Mouse (Mus musculus): ENCODE measurements around the gene Igdcc4.
A peak's percentile ranks its signal among the peaks of the same experiment; 100 is the strongest.
"Not testable (repeated sequence)": the region's sequence is repeated elsewhere in the genome, so short reads cannot be mapped to it uniquely, and the experiment has no call there.

Gene Igdcc4

GRCm38 (mm10) chr9:65100991-65101685, at the start of gene Igdcc4:
Gene Igdcc4 (plus strand): TSS chr9:65101486.
- DNase-seq, result no peak

DNA sequence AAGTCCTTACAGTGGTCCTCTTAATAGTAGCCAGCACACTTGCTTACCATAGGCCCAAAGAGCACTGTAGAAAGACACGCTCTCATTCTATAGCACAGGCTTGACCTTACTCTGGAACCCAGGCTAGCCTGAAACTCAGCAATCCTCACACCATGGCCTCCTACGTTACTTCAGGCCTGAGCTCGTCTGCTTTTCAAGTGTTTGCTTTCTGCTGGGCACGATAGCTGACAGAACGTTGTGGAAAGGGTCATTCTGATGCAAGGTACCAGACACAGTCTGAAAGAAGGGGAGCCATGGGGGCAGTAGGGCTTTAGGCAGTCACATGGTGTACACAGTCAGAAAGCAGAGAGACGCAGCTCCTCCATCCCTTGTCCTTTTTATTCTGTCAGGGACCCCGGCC, 37.0 kb upstream of the Igdcc4 start:
- DNase-seq, result no peak

DNA sequence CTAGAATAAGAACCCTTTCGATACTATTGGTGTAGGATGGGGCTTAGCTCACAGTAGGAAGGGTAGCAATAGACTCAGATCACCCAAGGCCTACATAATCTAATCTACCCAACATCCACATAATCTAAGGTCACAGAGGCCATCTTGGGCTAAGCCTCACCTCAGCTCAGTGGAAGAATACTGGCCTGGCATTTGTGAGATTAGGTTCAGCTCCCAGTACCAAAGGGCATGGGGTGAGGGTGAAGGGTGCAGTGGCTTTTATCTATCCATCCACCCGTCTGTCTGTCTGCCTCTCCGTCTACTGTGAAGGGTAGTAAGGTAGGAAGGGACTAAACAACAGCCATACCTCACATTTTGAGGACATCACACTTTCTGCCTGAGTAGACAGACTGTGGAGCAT, 30.7 kb upstream of the Igdcc4 start:
- DNase-seq, result no peak

GRCm38 (mm10) chr9:65073555-65073954, 27.7 kb upstream of the Igdcc4 start:
- no peak for DNase-seq

GRCm38 (mm10) chr9:65074251-65074650, 27.0 kb upstream of the Igdcc4 start:
- no peak for DNase-seq

GRCm38 (mm10) chr9:65074855-65075493, 26.3 kb upstream of the Igdcc4 start:
- DNase-seq, result peak in 1 of 2 experiments; percentile 4

DNA sequence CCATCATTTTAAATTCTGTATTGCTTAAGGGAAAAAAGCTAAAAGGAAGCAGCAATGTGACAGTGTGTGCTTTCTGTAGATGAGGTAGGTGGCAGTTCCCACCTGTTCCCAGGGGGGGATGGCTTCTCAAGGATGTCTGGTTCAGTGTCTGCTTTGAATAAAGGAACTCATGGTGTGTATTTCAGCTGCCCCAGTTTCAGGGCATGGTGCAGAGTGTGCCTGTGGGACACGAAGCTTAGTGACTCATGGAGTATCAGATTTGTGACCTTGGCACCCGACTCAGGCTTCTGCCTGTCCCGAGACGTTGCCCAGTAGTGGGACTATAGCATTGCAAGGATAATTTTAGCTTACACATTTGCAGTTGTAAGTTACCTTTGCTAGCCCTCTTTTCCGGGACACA, 23.8 kb upstream of the Igdcc4 start:
- DNase-seq, result no peak

GRCm38 (mm10) chr9:65080141-65080540, 21.1 kb upstream of the Igdcc4 start:
- not testable (repeated sequence) for DNase-seq

DNA sequence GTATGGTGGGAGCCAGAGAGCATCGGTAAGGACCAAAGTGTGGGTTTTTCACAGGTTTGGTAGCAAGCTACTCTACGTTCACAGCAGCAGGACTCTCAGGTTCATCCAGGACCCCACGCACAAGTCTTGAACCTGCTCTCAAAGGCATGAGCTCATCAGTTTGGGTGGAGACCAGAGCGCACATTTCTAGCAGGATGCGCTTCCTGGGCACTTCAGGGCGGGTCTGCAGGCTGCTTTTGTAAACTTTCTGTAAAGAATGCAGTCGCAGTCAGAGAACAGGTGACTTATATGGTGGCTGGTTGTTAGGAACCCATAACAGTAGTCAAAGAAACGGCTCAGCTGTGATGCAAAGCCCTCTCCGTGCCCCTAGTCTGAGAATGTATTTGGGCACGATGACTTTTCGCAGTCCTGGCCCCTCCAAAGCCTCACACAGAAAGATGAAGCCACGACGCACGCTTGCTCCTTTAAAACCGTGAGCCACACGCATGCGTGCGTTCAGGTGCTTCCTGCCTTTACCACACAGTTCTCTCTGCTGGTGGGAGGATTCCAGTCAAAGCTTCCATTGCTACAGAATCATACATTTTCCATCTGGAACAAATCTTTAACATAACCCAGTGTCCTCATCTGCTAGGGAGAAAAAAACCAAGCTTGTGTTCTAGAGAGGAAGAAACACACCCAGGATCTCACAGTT, 18.1 kb upstream of the Igdcc4 start:
- no peak for DNase-seq

DNA sequence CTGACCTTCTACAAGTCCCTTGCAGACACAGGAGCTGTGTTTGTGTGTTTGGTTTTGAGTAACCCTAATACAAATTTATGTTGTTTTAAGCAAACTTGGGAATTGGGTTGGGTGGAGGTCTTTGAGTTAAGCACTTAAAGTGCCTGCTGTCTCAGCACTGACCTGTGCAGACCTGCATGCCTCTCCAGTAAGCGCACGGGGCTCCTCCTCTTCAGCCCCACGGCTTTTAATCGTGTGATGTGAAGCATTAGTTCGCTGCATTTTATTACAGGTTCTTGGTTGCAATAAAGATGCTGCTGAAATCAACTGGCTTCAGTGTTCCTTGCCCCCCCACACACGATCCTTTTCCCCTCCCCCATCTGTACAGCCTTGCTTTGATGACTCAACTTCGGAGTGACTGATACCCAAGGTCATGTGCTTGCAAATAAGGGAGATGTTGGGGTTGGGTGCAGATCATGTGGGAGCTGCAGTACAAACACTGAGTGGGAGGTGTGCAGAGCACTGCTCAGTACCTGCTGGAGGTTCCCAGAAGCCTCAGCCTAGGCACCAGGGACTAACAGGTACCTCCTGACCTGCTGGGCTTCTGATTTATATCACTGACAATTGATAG, 17.0 kb upstream of the Igdcc4 start:
- no peak for DNase-seq

DNA sequence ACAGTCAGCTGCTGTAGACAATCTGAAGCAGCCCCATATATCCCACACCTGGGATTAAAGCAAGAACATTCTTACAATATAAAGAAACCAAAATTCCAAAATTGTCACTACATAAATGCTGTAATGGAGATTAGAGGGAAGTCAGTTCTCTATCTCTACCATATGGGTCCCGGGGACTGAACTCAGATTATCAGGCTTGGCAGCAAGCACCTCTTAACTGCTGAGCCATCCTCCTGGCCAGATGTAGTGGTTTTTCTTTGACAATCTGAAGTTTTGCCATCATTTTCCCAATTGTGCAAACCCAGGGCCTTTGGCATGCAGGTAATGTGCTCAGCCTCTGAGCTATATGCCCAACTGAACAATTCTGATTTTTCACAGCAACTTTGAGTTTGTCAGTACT, 16.0 kb upstream of the Igdcc4 start:
- DNase-seq, result no peak

GRCm38 (mm10) chr9:65086801-65087200, 14.5 kb upstream of the Igdcc4 start:
- DNase-seq, result no peak

DNA sequence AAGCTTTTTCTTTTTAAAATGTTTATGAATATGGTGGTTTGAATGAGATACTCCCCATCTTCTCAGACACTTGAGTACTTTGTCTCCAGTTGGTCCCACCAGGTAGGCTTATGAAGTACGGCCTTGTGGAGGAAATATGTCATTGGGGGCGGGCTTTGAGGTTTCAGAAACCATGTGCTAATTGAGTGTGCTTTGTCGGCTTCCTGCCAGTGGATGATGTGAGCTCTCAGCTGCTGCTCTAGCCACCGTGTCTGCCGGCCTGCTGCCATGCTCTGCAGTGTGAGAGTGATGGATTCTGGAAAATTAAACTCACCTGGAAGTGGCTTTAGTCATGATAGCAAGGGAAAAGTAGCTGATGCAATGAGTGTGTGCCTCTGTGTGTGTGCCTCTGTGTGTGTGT, 13.8 kb upstream of the Igdcc4 start:
- no peak for DNase-seq

DNA sequence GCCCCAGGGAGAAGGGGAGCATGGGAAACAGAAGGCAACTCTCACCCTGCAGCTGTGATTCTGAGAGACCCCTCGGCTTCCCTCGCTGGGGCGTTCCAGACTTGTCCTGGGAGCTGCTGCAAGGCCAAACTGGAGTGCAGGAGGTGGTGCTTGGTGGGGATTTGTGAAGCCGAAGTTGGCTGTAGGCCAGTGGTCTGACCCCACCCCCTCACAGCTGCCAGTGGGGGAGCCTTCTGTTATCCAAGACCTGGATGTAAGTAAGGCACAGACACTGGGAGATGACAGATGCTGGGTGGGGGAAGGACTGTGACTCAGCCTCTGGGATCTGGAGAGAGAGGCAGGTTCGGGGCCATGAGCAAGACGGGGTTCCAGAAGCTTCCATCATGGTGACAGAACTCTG, 7.0 kb upstream of the Igdcc4 start:
- peak in 1 of 2 experiments; percentile 14 for DNase-seq

- DNase-seq, result peak; percentile 12 to 21
Measured at GRCm38 (mm10) chr9:65101686-65102376, 545 bp downstream of the Igdcc4 start.

- no peak for DNase-seq
Measured at GRCm38 (mm10) chr9:65102377-65103172, 1.3 kb downstream of the Igdcc4 start.

DNA sequence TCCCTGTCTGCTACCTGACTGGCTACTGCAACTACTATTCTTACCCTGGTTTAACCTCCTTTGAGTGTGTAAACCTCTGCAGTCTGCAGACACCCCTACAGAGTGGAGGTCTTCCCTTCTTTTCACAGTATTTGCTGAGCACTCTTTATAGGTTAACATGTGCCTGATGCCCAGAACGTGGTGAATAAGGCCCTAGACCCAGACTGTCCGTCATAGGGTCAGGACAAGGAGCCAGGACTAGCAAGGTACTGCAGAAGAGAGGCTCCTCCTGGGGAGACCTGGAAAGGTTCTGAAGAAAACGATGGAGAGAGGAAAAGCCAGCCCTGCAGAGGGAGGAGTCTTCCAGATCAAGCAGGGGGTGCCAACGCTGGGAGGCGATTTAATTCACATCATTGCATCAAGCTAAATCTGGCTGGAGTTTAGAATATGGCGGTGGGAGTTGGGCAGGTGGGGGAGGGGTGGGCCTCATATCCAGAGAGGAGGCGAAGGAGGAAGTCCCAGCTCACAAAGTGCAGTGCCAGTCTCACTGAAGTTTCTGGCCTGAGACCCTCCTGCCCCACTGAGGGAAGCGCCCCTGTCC, 2.0 kb downstream of the Igdcc4 start:
- no peak for DNase-seq

GRCm38 (mm10) chr9:65106821-65107220, 5.5 kb downstream of the Igdcc4 start:
- DNase-seq, result no peak

GRCm38 (mm10) chr9:65107893-65108292, 6.6 kb downstream of the Igdcc4 start:
- DNase-seq, result no peak

- DNase-seq, result no peak
Measured at GRCm38 (mm10) chr9:65109132-65110072, 8.1 kb downstream of the Igdcc4 start.

DNA sequence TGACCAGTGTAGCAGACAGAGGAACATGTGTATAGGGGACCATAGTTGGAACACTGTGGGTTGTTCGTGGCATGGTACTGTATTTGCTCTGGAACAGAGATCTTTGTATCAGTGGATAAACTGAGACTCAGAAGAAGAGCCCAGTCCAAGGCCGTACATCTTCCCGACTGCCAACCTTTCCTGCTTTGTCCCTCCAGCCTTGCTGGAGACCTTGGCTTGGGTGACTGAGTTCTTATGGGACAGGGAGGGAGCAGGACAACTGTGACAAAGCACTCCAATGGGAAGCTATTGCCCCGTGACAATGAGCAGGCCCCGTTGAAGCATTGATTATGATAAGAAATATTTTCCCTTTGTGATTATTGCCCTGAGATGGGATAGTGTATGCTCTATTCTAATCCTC, 10.4 kb downstream of the Igdcc4 start:
- no peak for DNase-seq
